ENCODE assay signal across 13 mouse cellular contexts in the genomic region with DNA sequence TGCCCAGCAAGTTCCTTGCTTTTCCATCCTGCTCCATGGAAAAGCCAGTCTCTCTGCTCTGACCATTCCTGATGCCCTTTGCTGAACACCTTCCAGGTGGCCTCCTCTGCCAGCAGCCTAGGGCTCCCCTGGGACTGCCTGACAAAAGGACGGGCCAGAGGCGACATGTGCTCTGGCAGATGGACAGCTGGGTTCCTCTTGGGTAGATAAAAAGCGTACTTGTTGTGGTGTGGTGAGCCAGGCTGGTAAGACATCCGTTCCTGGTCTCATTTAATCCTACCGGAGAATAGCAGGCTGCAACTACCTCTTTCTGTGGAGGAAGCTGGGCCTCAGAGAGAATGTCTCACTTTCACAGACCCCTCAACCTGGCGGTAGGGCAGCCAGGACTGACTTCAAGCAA. TPM values are rescaled to one million over a fixed set of nuclear protein-coding genes. Genes with fewer than 3 reads are reported as not detected.
DNase-seq lines count a peak whose midpoint lies in the region; ATAC-seq lines count a peak whose summit lies in the region.
"Had no signal": no experiment of that assay in that cellular context is flagged by ENCODE, and none has a peak within 500 bp of the region (broad histone marks: within the 10 kb centered on the region; RNA-seq: fewer than 3 reads in every experiment).

No protein-coding gene starts in this region.

- H3K4me1 ChIP-seq in liver, embryonic 13.5 days (replicated peaks), result peaks cover 20% of the 10 kb centered on the region
- H3K4me1 ChIP-seq in heart, embryonic 11.5 days (ENCODE audit: control insufficient read depth, insufficient read depth, low read length), result 0 out of 2 replicates have a peak, but pooled peaks cover 6% of the 10 kb centered on the region

- DNase-seq in thymus, postnatal 0 days (ENCODE audit: low spot score), result peak; percentile 12
- no peak for DNase-seq in thymus, postnatal 14 days
- peak; percentile 42 for DNase-seq in fat pad, adult 2 months (ENCODE audit: extremely low read depth, low read depth, low spot score)
- no peak for DNase-seq in liver, embryonic 13.5 days
- no peak for DNase-seq in natural killer cell, adult 2 months (ENCODE audit: low spot score in 2 of 2)
- DNase-seq in adrenal gland, adult 18-20 months (ENCODE audit: low spot score in 2 of 2), result no peak
- DNase-seq: gastrocnemius, postnatal 14 days; thymus, postnatal 36 days had no signal

- no peak for ATAC-seq in liver, embryonic 13.5 days (ENCODE audit: low read depth)
- no peak for ATAC-seq in heart, embryonic 11.5 days (replicated peaks; ENCODE audit: insufficient number of reproducible peaks, low FRiP score, low TSS enrichment)

- peak overlapping the region; percentile 20; the same call in 1 of the 2 replicates for H3K27ac ChIP-seq in liver, embryonic 13.5 days
- H3K27ac ChIP-seq in heart, embryonic 11.5 days (ENCODE audit: low read depth, low read length), result no peak overlapping the region
- H3K27ac ChIP-seq: embryonic facial prominence, embryonic 12.5 days; liver, embryonic 14.5 days had no signal

- no peak overlapping the region for H3K4me3 ChIP-seq in liver, embryonic 13.5 days (replicated peaks)
- H3K4me3 ChIP-seq in heart, embryonic 11.5 days (ENCODE audit: low read depth, low read length), result no peak overlapping the region
- H3K4me3 ChIP-seq: embryonic facial prominence, embryonic 12.5 days; myocyte had no signal

- WGBS in liver, embryonic 13.5 days (ENCODE audit: insufficient replicate concordance), result 25% methylated on average over 6 of the region's 6 CpGs
- WGBS in heart, embryonic 11.5 days (ENCODE audit: insufficient replicate concordance), result 45% methylated on average over 6 of the region's 6 CpGs

- no peak overlapping the region for H3K4me2 ChIP-seq in liver, embryonic 13.5 days
- no peak overlapping the region for H3K4me2 ChIP-seq in heart, embryonic 11.5 days
- H3K4me2 ChIP-seq: embryonic facial prominence, embryonic 12.5 days had no signal

- H3K27me3 ChIP-seq in liver, embryonic 13.5 days, result no peaks in the 10 kb centered on the region
- H3K27me3 ChIP-seq in heart, embryonic 11.5 days (ENCODE audit: control insufficient read depth, insufficient read depth, low read length), result no peaks in the 10 kb centered on the region
- H3K27me3 ChIP-seq: embryonic facial prominence, embryonic 12.5 days had no signal

- no peak overlapping the region for H3K9ac ChIP-seq in liver, embryonic 13.5 days
- H3K9ac ChIP-seq in heart, embryonic 11.5 days (ENCODE audit: low read depth, low read length), result no peak overlapping the region
- H3K9ac ChIP-seq: liver, embryonic 14.5 days had no signal

- no peaks in the 10 kb centered on the region for H3K9me3 ChIP-seq in liver, embryonic 13.5 days (replicated peaks)
- no peaks in the 10 kb centered on the region for H3K9me3 ChIP-seq in heart, embryonic 11.5 days (replicated peaks; ENCODE audit: control insufficient read depth, low read length)
- H3K9me3 ChIP-seq: embryonic facial prominence, embryonic 12.5 days; G1E had no signal

- no peaks in the 10 kb centered on the region for H3K36me3 ChIP-seq in liver, embryonic 13.5 days
- H3K36me3 ChIP-seq in heart, embryonic 11.5 days (ENCODE audit: control insufficient read depth, insufficient read depth, low read length), result no peaks in the 10 kb centered on the region
- H3K36me3 ChIP-seq: embryonic facial prominence, embryonic 12.5 days; G1E had no signal

RNA-seq across cellular contexts. Expression of a gene that starts 0.6 kb away (rescaled TPM):
- polyA plus RNA-seq in thymus, postnatal 0 days (2015; fragmentation: Nextera tagmentation; extraction: Ambion mirVana), result not detected in 2 replicates
- not detected in 2 replicates for polyA plus RNA-seq in liver, embryonic 13.5 days (2015; fragmentation: Nextera tagmentation; extraction: Ambion mirVana)
- total RNA-seq in adrenal gland, adult 18-20 months (2021), result not detected
- not detected in 2 replicates for polyA plus RNA-seq in heart, embryonic 11.5 days (2014; fragmentation: Nextera tagmentation; extraction: Ambion mirVana)
- total RNA-seq: gastrocnemius, postnatal 14 days had no signal
- polyA plus RNA-seq: G1E; liver, embryonic 14.5 days; myocyte had no signal

RNA-seq across cellular contexts. Expression of a gene that starts 29.3 kb away (rescaled TPM):
- 5.0 and 5.3 TPM in 2 replicates for polyA plus RNA-seq in thymus, postnatal 0 days (2015; fragmentation: Nextera tagmentation; extraction: Ambion mirVana)
- polyA plus RNA-seq in liver, embryonic 13.5 days (2015; fragmentation: Nextera tagmentation; extraction: Ambion mirVana), result 2.6 and 2.8 TPM in 2 replicates
- total RNA-seq in adrenal gland, adult 18-20 months (2021), result 10 to 100 TPM; 19.8 to 23.1 TPM
- 3.2 and 3.7 TPM in 2 replicates for polyA plus RNA-seq in heart, embryonic 11.5 days (2014; fragmentation: Nextera tagmentation; extraction: Ambion mirVana)

RNA-seq across cellular contexts. Expression of a gene that starts 29.4 kb away (rescaled TPM):
- polyA plus RNA-seq in thymus, postnatal 0 days (2015; fragmentation: Nextera tagmentation; extraction: Ambion mirVana), result 78.1 and 80.6 TPM in 2 replicates
- 64.6 and 71.1 TPM in 2 replicates for polyA plus RNA-seq in liver, embryonic 13.5 days (2015; fragmentation: Nextera tagmentation; extraction: Ambion mirVana)
- total RNA-seq in adrenal gland, adult 18-20 months (2021), result 100 to 1,000 TPM in 1 of 2 experiments, 10 to 100 TPM in 1; 94.2 to 105 TPM
- polyA plus RNA-seq in heart, embryonic 11.5 days (2014; fragmentation: Nextera tagmentation; extraction: Ambion mirVana), result 108 and 113 TPM in 2 replicates

Comparison
In these comparisons a context has a peak if more than half of its experiments do, and no peak if none do; other contexts are left out.
1. DNase-seq: peak in thymus, postnatal 0 days (single experiment) and fat pad, adult 2 months (single experiment); none in thymus, postnatal 14 days (single experiment), liver, embryonic 13.5 days (single experiment), natural killer cell, adult 2 months (0 of 2) and adrenal gland, adult 18-20 months (0 of 2).